Mouse (Mus musculus) lung, postnatal 0 days (tissue): ENCODE results near the gene Rab11a. TPM values are rescaled to one million over a fixed set of nuclear protein-coding genes. Genes with fewer than 3 reads are reported as not detected.
A peak's percentile ranks its signal among the peaks of the same experiment; 100 is the strongest.
"Not testable (repeated sequence)": the region's sequence is repeated elsewhere in the genome, so short reads cannot be mapped to it uniquely, and the experiment has no call there.

Experiments used
- ATAC-seq: fragments of 200-750 bp; cut with Nextera tagmentation; 2 replicates; pipeline ENCODE4 v1.8.0; 2017; ENCODE audit warnings: moderate library complexity
- DNase-seq: peaks from one replicate; pipeline ENCODE4 v3.0.0-alpha.2; 2016; ENCODE audit warnings: low spot score
- H3K27ac ChIP-seq: fragments of 300-500 bp; sonication (generic); 2 replicates; pipeline ENCODE4 v1.5.1; 2014; ENCODE audit warnings: antibody characterized with exemption, mild to moderate bottlenecking, low read length, mixed read lengths
- H3K27me3 ChIP-seq: fragments of 300-500 bp; sonication (generic); replicated peaks from 2 replicates; pipeline ENCODE4 v1.6.1; 2014; ENCODE audit warnings: low read length, mixed read lengths; ENCODE audit not compliant: insufficient read depth
- H3K36me3 ChIP-seq: fragments of 300-500 bp; sonication (generic); 2 replicates; pipeline ENCODE4 v1.6.1; 2014; ENCODE audit warnings: low read length, mixed read lengths; ENCODE audit not compliant: insufficient read depth
- H3K4me1 ChIP-seq: fragments of 300-500 bp; sonication (generic); 2 replicates; pipeline ENCODE4 v1.6.1; 2014; ENCODE audit warnings: antibody characterized with exemption, low read depth, low read length, mixed read lengths; ENCODE audit not compliant: insufficient read depth
- H3K4me2 ChIP-seq: fragments of 300-500 bp; sonication (generic); replicated peaks from 2 replicates; pipeline ENCODE4 v1.6.1; 2014; ENCODE audit warnings: low read depth, mild to moderate bottlenecking, low read length, moderate library complexity, mixed read lengths
- H3K4me3 ChIP-seq: fragments of 300-500 bp; sonication (generic); 2 replicates; pipeline ENCODE4 v1.5.1; 2014; ENCODE audit warnings: low read depth, low read length
- H3K9ac ChIP-seq: fragments of 300-500 bp; sonication (generic); replicated peaks from 2 replicates; pipeline ENCODE4 v1.6.1; 2014; ENCODE audit warnings: low read depth, mild to moderate bottlenecking
- H3K9me3 ChIP-seq: fragments of 300-500 bp; sonication (generic); 2 replicates; pipeline ENCODE4 v1.6.1; 2016; ENCODE audit warnings: low read length, mixed read lengths
- CTCF ChIP-seq: IDR thresholded peaks from 2 replicates; pipeline ENCODE4 v1.5.1; 2016; ENCODE audit warnings: antibody characterized with exemption, mild to moderate bottlenecking
- EP300 ChIP-seq: IDR thresholded peaks from 2 replicates; pipeline ENCODE4 v1.6.1; 2016; ENCODE audit warnings: antibody characterized with exemption, mild to moderate bottlenecking, control low read depth
- WGBS: fragments of 180-500 bp; shearing (Covaris S2); extraction: QIAGEN DNeasy Blood & Tissue Kit; methylation state at CpG from one replicate; pipeline ENCODE4 v1.1.7; 2014; 5-methylcytosine and 5-hydroxymethylcytosine counted together
- polyA plus RNA-seq: library from polyadenylated mRNA; unstranded; fragments of >200 nt; fragmentation: Nextera tagmentation; extraction: Ambion mirVana; gene quantifications from 2 replicates; pipeline ENCODE4 v1.2.1, GENCODE M21; 2015

Gene Rab11a
- polyA plus RNA-seq, 1 experiment from 2014 or later: 674 TPM

- Histone ChIP-seq H3K27ac (no peak overlapping the region), H3K4me2 (no peak overlapping the region)
- ATAC-seq: no peak
Observed at GRCm38 (mm10) chr9:64719526-64720163, 17.9 kb downstream of the Rab11a start.

GRCm38 (mm10) chr9:64710291-64710690, 27.3 kb downstream of the Rab11a start:
- WGBS: 74% methylated on average over 3 of the region's 5 CpGs
- H3K4me2 ChIP-seq, H3K36me3 ChIP-seq, H3K4me1 ChIP-seq, ATAC-seq, H3K4me3 ChIP-seq, DNase-seq, H3K27me3 ChIP-seq, H3K9me3 ChIP-seq, H3K27ac ChIP-seq, H3K9ac ChIP-seq: not testable (repeated sequence)

More at GRCm38 (mm10) chr9:64719526-64720163, 17.9 kb downstream of the Rab11a start:
- peaks cover 18% of the 10 kb centered on the region; the same call in 1 of the 2 replicates for H3K36me3 ChIP-seq
- DNase-seq: no peak
- H3K9me3 ChIP-seq: no peaks in the 10 kb centered on the region
- 75% methylated on average over 5 of the region's 5 CpGs for WGBS
- H3K4me3 ChIP-seq: no peak overlapping the region
- H3K27me3 ChIP-seq: no peaks in the 10 kb centered on the region
- TF ChIP-seq EP300: no peak
- no peak for TF ChIP-seq CTCF
- H3K9ac ChIP-seq: no peak overlapping the region
- no peaks in the 10 kb centered on the region for H3K4me1 ChIP-seq

GRCm38 (mm10) chr9:64704073-64704840, 33.3 kb downstream of the Rab11a start:
- Histone ChIP-seq H3K4me1 (no peaks in the 10 kb centered on the region), H3K9me3 (no peaks in the 10 kb centered on the region), H3K36me3 (no peaks in the 10 kb centered on the region; the same call in 1 of the 2 replicates), H3K4me2 (no peak overlapping the region), H3K27me3 (no peaks in the 10 kb centered on the region), H3K4me3 (no peak overlapping the region), H3K9ac (no peak overlapping the region), H3K27ac (no peak overlapping the region)
- ATAC-seq (peak; percentile 32; the same call in 1 of the 2 replicates), DNase-seq (peak; percentile 46)
- 70% methylated on average over 5 of the region's 5 CpGs for WGBS
- TF ChIP-seq EP300: no peak
- TF ChIP-seq CTCF: no peak

- H3K27me3 ChIP-seq: no peaks in the 10 kb centered on the region
- no peaks in the 10 kb centered on the region; the same call in 1 of the 2 replicates for H3K36me3 ChIP-seq
- no peak overlapping the region for H3K4me3 ChIP-seq
- ATAC-seq: no peak
- H3K4me1 ChIP-seq: no peaks in the 10 kb centered on the region
- H3K9me3 ChIP-seq: no peaks in the 10 kb centered on the region
- H3K4me2 ChIP-seq: no peak overlapping the region
- TF ChIP-seq EP300: no peak
- no peak for TF ChIP-seq CTCF
- no peak overlapping the region for H3K27ac ChIP-seq
- H3K9ac ChIP-seq: no peak overlapping the region
- no peak for DNase-seq
Observed at GRCm38 (mm10) chr9:64703420-64703965, 34.1 kb downstream of the Rab11a start.

- Histone ChIP-seq H3K27ac (no peak overlapping the region), H3K9ac (no peak overlapping the region), H3K27me3 (no peaks in the 10 kb centered on the region), H3K36me3 (no peaks in the 10 kb centered on the region; the same call in none of the 2 replicates), H3K4me2 (no peak overlapping the region), H3K4me3 (no peak overlapping the region), H3K9me3 (no peaks in the 10 kb centered on the region), H3K4me1 (no peaks in the 10 kb centered on the region)
- 31% methylated on average over 2 of the region's 2 CpGs for WGBS
- DNase-seq: peak; percentile 91
- peak; percentile 85 for ATAC-seq
- TF ChIP-seq EP300 (no peak), CTCF (no peak)
Observed at GRCm38 (mm10) chr9:64702937-64703336, 34.6 kb downstream of the Rab11a start.

- Histone ChIP-seq H3K4me1 (no peaks in the 10 kb centered on the region), H3K9me3 (no peaks in the 10 kb centered on the region), H3K27me3 (no peaks in the 10 kb centered on the region), H3K9ac (no peak overlapping the region), H3K27ac (no peak overlapping the region), H3K4me2 (no peak overlapping the region), H3K36me3 (no peaks in the 10 kb centered on the region; the same call in none of the 2 replicates), H3K4me3 (no peak overlapping the region)
- no peak for TF ChIP-seq CTCF
- TF ChIP-seq EP300: no peak
- no peak for DNase-seq
- ATAC-seq: no peak
Observed at GRCm38 (mm10) chr9:64702391-64702790, 35.2 kb downstream of the Rab11a start.
